Mouse (Mus musculus): Measurements from ENCODE around the gene Gm28729.

Gene Gm28729

DNA sequence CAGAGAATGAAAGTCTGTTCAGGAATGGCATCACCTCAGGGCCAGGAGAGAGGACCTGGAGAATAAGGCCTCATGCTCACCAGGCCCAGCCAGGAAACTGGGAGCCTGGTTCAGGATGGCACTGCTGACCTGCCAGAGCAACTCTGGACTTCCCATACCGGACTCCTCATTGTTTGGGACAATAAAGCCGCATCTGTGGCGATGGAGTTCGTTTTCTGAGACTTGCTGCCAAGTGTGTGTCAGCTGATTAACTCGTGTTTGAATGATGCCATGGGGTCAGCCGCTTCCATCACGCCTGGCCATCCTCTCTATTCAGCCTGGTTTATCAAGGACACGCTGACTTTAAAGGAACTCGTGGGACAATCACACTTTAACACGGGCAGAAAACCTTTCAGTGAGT is 61.4 kb downstream of the Gm28729 start:
- DNase-seq (ENCODE audit: low spot score in 2 of 2), result peak; percentile 39 to 55

DNA sequence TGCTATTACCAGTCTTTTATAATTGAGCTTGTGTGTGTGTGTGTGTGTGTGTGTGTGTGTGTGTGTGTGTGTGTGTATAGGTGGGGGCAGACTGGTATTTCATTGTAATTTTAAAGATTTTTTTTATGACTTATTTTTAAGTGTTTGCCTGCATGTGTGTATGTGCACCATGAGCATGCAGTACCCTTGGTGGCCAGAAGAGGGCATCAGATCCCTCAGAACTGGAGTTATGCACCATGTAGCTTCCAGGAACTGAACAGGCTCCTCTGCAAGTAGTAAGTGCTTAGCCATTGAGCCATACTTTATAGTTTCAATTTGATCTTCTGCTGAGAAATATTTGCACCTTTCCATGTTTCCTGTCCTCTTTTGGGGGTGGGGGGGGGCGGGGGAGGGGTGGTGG is 63.5 kb downstream of the Gm28729 start:
- DNase-seq (ENCODE audit: low spot score in 2 of 2), result no peak

DNA sequence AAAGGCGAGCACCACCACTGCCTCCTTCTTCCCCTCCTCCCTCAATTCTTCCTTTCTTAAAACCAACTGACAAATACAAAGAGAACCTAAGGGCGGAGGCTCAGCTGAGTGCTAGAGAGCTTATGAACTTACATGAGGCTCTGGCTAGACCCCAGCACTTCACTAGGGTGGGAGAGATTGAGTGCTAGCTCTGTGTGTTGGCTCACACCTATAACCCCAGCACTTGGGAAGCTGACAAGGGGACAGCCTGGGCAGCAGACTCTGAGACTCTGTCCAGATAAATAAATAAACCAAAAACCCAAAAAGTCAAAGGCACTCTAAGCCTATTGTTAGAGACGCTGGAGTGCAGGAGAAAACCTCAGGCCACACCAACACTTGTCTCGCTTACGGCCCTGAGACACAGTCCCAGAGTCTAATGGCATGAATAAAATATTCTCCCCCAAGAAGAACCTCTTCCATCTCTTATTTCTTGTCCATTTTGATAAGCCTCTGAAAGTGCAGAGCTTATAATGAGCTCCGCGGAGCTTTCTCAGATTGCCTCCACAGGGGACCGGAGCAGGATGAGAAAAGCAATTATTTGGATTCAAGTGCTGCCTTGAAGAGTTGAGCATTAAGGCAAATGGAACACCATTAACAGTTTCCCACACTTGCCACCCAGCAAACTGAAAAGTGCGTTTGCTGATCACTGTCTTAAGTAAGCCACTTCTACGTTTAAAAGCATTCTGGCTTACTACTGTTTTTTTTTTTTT is 64.8 kb downstream of the Gm28729 start:
- DNase-seq (ENCODE audit: low spot score in 2 of 2), result no peak

DNA sequence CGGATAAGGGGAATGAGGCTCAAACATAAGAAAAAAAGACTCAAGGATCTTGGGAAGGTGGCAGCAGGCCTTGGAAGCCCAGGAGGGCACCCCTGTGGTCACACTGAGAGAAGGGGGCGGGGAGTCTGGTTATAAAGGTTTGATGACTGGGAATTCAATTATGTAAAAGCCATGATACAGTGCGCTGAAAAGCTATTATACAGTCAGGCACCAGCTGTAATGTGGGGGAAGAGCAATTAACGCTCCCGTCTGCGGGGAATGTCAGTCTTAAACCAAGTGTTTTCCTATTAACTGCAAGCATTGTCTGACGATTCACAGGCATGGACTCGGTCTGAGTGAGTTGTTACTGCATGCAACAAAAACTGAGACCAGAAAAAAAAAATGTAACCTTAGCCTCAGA is 69.4 kb downstream of the Gm28729 start:
- DNase-seq (ENCODE audit: low spot score in 2 of 2), result no peak

DNA sequence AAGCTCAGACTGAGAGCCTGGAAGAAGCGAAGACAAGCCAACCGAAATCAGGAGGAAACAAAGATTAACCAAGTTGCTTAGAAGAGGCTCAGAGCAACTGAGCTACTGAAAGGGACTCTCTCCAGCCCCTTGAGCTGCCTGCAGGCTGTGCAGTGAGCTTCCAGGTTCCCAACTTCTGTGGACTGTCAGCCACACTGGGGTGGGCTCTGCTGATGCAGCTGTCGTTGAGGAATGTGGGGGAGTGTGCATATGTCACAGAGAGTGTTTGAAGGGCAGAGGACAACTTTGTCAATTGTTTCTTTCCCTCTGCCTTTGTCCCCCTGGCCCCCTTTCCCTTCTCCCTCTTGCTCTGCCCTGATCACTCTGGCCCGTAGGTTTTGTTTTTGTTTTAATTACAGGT is 72.1 kb downstream of the Gm28729 start:
- DNase-seq (ENCODE audit: low spot score in 2 of 2), result no peak

DNA sequence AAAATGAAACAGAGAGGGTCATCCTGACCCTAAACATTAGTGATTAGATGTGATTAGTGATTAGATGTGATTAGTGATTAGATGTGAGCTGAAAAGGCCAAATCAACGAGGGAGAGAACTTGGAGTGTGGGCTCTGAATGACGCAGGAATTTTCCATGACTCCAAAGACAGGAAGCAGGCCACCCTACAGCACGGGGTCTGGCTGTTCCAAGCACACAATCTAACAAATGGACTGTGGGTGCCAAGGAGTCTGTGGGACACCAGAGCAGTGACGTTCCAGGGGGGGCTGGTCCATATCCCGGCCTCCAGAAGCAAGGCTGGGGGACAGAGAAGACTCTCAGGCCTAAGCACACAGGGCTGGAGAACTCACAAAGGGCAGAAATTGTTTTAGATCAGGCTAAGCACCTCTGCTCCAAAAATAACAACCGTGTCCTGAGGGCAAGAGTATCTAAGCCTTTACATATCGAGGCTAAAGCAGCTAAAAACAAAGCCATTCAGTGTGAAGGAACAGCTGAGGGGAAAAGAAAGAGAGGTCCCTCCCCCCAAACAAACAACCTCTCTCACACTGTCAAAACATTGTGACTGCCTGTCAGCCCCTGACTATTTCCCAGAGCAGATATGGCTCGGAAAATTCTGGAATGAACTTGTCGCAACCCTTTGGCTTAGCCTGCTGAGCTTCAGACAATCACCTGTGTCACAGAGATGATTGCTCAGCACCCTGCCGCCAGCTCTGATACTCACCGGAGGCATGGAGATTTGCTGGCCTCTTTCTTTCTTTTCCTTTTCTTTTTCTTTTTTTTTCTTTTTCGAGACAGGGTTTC is 74.0 kb downstream of the Gm28729 start:
- DNase-seq (ENCODE audit: low spot score in 2 of 2), result no peak

DNA sequence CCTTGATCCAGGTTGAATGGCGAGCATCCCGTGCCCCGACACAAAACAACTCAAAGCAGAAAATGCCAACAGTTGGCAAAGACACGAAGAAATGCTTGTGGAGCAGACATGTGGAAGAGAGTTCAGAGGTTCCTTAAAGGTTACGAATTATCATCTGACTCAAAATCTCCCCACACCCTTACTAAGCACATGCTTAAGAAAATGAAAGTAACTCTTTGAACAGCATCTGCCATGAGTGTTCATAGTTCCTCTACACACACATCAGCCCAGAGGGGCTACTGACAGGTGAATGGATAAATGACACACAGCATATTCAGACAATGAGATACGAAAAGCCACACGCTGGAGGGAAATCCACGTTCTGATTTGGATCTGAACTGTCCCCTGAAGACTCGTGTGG is 75.5 kb downstream of the Gm28729 start:
- no peak for DNase-seq (ENCODE audit: low spot score in 2 of 2)

DNA sequence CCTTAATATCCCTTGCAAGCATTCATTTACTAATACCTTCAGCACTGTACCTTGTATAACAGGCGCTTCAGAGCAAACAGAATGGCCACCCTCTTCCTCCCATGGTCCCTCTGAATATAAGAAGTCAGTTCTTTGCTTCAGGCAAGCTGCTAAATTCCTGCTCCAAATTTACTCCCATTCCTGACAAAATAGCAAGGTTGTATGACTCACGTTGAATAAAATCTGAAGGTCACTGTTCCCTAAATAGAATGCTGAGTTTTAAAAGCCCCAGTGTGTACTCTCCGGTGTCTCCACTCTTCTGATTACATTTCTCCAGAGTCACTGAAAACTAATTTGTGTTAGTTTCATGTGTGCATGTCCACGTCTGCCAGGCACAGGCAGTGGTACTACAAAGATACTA is 79.7 kb downstream of the Gm28729 start:
- DNase-seq (ENCODE audit: low spot score in 2 of 2), result no peak

DNA sequence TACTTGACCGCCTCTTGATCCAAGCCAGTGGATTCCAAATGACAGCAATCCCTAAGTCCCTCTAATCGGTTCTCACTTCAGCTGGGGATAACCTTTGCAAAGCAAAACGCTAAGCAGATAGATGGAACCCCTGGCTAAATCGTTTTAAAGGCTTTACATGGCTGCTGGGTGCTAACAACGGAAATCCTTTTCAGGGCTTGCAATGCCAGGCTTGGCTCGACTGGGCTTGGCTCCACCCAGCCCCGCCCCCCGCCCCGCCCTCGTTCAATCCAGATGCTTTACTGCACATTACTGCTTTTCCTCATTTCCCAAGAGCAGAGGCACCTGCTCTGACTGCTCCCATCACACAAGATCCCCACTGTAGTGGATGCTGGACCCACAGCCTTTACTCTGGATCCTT is 83.0 kb downstream of the Gm28729 start:
- no peak for DNase-seq (ENCODE audit: low spot score in 2 of 2)

DNA sequence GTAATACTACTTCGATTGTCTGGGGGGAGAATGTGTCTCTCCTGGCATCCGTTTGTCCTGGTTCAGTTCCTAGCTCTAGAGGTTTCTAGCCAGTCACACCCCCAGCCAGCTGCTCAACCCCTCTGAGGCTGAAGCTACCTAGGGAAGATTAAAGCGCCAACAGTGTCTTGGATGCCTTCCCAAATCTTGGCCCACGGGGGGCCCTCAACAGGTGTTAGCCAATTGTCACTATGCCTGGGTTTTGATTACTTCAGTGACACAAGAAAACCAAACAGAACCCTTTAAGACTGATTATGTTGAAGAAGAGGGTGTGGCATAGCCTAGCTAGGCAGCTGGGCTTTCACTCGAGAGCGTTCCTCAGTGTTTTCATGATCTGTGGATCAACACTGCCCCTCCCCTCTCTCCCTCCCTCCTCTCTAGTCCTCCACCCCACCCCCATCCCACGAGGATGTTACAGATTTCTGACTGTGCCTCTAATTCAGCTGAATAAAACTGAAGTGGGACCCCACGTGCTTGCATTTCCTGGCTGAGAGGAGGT is 86.7 kb downstream of the Gm28729 start:
- DNase-seq (ENCODE audit: low spot score in 2 of 2), result peak in 1 of 2 experiments; percentile 30

DNA sequence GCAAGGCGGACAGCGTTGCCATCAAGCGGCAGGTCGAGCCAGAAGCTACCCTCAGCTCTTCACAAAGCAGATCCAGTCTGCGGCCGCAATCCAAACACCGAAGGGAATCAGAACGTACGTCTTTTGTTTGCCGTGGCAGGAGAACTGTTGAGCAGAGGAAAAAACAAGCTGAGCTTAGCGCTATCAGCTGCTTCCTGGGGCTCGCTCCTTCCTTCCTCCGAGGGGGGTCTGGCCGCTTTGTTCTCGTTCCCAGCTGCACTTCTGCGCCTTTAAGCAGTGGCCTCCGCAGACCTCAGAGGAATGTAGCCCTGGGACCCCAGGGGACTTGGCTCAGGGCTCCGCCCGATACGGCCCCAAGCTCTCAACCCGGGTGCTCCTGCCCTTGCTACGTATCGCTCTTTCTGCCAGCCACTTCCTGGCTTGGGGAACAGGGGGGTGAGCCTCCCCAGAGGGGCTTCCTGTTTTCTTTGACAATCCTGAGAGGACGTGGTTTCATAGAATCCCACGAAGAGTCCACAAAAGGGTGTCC is 87.2 kb downstream of the Gm28729 start:
- DNase-seq (ENCODE audit: low spot score in 2 of 2), result peak in 1 of 2 experiments; percentile 28

DNA sequence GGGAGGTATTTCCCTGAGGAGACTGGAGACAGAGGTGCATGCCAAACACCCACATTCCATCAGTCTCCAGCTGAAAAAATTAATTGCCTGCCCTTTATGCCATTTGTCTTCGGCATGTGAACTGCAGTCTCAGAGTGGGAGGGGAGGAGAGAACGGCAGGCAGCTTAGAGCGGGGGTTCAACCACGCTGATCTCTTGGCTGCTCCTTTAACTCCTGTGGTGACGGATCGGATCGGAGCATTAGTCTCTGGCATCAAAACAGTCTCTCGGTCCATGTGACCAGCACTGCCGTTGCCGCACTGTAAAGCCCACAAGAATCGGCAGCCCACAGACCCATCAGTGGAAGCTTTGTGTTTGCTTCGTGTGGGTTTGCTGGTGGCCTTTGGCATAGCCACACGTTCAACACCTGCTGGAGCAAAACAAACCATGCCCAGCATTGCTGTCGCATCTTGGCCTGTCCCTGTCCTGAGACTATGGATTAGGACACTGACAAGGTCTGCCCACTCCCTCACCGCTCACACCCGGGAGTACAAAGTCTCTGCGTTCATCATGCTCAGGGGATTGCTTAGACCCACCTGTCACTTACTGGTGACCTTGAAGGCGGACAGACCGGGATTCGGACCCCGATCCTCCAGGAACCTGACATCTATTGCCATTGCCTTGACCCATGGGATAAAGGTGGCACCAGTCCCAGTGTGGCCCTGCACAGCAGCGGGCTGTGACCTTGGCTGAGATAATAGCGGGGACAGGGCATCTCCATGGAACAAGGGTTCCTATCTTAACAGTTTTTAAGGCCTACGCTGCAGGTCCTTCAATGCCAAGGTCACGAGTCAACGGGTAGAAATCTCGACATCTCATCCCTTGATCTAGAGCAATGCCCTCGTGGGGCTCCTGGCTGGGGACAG is 87.9 kb downstream of the Gm28729 start:
- no peak for DNase-seq (ENCODE audit: low spot score in 2 of 2)
